Mouse (Mus musculus): ENCODE data around the gene Fam170b. TPM values are rescaled to one million over a fixed set of nuclear protein-coding genes. Genes with fewer than 3 reads are reported as not detected.
A peak's percentile ranks its signal among the peaks of the same experiment; 100 is the strongest.

Gene Fam170b
- total RNA-seq (2014; fragmentation: Nextera tagmentation) (not detected in 2 replicates), total RNA-seq (2017) (not detected in 2 replicates)

DNA sequence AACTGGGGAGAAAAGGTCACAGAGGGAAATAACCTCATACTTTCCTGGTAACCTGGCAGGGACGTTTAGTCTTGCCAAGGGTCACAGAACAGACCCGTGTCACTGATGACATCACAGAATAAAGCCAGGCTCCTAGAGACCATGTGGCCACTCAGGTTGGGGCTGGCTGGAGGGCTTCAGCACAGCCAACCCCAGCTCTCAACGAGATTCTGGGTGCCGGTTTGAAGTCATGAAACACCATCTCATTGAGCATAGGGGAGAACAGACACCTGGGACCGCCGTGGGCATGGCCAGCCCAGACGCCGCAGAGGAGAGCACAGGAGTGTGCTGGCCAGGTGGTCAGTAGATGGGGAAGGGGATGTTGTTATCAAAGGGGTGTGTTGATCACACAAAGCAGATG lies at the start of gene Fam170b:
Gene Fam170b (plus strand): TSS at position 116 of the 400 bp plus-strand sequence.
- ATAC-seq (replicated peaks; ENCODE audit: poor library complexity, severe bottlenecking) = no peak

DNA sequence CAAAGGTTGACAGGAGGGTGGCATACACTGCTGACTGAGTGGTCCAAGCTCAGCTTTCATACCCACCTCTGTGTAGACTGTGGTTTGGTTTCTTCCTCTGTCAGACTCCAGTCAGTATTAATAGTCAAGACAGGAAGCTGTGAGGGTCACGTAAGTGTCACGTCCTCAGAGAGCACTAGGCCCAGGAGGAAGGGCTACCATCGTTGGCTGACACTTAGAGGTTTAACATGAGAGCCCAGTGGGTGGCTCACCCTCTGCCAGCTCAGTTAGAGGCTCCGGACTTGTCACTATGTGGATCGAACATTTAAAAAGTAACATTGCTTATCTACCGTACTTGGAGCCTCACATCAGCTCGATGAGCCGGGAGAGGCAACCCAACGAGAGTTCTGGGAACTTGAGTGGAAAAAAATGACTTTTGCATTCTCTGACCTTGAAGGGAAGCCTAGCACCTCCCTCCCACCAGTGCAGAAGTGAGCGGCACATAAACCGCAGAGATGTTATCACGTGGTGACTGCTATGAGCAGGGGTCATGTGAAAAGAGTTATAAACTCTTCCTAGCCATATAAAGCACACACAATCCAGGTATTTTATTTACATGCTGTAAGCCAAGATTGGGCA lies 49.5 kb upstream of the Fam170b start:
- peak; percentile 41 for ATAC-seq (replicated peaks; ENCODE audit: poor library complexity, severe bottlenecking)

- ATAC-seq (replicated peaks; ENCODE audit: poor library complexity, severe bottlenecking) = no peak
These were observed 49.0 kb upstream of the Fam170b start for GRCm38 (mm10) chr14:32784748-32785134.

DNA sequence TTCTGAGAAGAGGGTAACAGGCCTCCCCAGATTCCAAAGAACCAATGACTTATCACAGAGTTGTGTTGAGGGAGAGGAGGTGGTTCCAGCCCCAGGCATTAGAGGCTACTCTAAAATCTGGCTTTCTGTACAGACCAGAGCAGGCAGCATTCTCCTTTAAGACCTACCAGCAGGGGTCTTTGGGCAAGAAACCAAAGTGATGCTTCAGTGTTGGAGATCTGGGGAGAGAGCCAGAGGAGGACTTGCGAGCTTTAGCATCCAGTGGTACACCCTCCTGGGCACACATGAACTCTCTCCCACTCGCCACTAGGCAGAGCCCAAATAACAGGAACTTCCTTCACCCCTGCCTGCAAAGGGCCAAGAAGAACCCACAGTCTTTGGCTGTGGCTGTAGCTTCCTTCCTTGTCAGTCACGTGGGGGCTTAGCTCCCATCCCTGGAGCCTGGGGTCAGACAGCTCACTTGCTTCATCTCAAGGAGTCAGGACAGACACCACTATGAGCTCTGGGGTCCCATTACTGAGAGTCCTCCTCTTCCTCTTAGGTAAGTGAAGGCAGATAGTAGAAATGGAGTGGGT lies 48.1 kb upstream of the Fam170b start, which contains the start of gene Tmem273:
Gene Tmem273 (plus strand): TSS at position 408 of the 575 bp plus-strand sequence.
- peak; percentile 88 for ATAC-seq (replicated peaks; ENCODE audit: poor library complexity, severe bottlenecking)

GRCm38 (mm10) chr14:32787691-32788090 lies 46.1 kb upstream of the Fam170b start:
- ATAC-seq (replicated peaks; ENCODE audit: poor library complexity, severe bottlenecking) = no peak

DNA sequence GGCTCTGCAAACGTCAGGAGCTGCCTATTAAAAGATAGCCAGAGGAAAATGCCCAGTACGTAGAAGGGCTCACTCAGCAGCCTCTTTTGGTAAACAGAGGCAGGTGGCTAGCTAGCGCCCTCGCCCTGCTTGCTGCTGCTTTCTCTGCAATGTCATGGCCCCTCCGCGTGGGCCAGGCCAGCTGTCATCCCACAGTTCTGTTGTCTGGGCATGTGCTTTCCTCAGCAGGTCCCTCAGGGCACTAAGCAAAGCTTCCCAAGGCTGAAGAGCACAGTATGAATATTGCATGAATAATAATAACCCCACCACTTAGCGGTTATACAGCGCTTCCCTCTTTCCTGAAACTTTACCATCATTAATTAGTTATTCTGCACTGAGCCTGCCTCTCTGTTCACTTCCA lies 37.4 kb upstream of the Fam170b start:
- ATAC-seq (replicated peaks; ENCODE audit: poor library complexity, severe bottlenecking) = no peak

- ATAC-seq (replicated peaks; ENCODE audit: poor library complexity, severe bottlenecking) = no peak
These were observed 36.0 kb upstream of the Fam170b start for GRCm38 (mm10) chr14:32797803-32798202.

DNA sequence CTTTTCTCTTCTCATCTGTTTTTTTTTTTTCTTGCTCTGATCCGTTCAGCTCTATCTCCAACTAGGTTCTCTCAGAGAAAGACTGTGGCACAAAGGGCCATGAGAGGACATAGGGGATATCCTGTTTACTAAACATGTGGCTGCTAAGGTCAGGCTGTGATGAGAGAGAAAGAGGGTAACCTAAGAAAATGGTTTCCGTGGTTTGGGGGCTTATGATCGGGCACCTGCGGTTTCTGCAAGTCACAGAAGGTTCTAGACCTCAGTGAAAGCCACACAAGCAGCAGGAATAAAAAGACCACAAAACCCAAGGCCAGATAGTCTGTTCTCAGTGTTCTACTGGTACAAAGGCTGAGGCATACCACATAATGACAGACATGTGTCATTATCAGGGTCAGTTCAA lies 35.4 kb upstream of the Fam170b start:
- 0 out of 2 replicates have a peak, but pooled peaks have one; percentile 17 for ATAC-seq (replicated peaks; ENCODE audit: poor library complexity, severe bottlenecking)

DNA sequence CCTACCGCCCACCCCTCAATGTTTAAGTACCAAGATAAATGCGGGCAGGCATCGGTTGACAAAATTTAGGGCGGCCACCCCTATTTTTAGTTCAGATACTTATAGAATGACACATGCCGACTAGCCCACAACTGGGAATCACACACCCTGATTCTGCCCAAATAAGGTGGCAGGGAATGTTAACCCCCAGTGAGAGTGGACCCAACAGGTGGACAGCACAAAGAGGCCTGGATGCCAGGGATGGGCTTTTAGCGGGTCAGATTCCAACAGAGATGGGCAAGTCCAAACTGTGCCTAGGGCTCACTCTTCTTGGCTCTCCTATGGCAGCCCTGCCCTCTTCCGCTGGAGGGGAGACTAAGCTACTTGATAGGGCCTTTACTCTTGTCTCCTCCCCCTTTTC lies 33.7 kb upstream of the Fam170b start:
- no peak for ATAC-seq (replicated peaks; ENCODE audit: poor library complexity, severe bottlenecking)

DNA sequence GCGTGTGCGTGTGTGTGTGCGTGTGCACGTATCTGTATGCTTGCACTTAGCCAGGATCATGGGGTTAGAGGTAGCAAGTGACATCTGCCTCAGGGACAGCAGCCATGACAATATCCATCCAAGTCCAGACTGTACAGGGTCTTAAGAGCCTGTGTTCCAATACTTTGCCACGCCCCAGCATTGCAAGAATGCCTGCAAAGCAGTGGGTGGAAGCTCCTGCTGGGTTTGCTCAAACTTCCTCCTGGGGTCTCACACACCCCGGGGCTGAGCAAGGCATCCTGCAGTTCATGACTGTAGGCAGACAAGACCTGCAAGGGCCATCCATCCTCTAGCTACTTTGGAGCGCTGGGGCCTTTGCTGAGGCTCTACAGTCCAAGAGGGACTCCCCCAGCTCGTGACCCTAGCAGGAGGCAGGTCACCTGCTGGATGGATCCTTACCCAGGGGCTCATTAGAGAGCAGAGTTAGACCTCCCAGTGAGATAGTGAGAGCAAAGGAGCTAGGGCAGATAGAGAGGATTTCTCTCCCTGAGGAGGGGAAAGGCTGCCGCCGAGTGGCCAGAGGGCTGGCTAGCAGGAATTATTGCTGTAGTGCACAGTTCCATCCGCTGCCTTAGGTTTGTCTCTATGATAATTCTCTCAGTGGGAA lies 32.6 kb upstream of the Fam170b start:
- peak; percentile 32; the same call in 1 of the 2 replicates for ATAC-seq (replicated peaks; ENCODE audit: poor library complexity, severe bottlenecking)

GRCm38 (mm10) chr14:32801662-32802024 lies 32.1 kb upstream of the Fam170b start:
- ATAC-seq (replicated peaks; ENCODE audit: poor library complexity, severe bottlenecking) = peak; percentile 71

DNA sequence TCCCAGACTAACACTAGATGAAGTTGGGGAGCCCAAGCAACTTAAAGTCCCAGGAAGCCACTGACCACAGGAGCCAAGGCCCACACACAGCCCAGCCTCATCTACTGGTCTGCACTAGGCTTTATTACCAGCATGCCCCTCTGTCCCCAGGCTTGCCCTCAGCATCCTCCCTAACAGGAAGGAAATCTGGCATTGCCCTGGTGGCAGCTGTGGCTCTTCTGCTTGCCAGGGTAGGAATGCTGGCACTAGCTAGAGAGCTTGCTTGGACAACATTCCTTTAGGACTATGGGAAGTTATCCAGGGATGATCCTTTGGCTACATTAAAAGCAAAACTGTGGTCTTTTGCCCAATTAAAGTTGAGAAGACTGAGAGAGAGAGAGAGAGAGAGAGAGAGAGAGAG lies 23.7 kb upstream of the Fam170b start:
- no peak for ATAC-seq (replicated peaks; ENCODE audit: poor library complexity, severe bottlenecking)

DNA sequence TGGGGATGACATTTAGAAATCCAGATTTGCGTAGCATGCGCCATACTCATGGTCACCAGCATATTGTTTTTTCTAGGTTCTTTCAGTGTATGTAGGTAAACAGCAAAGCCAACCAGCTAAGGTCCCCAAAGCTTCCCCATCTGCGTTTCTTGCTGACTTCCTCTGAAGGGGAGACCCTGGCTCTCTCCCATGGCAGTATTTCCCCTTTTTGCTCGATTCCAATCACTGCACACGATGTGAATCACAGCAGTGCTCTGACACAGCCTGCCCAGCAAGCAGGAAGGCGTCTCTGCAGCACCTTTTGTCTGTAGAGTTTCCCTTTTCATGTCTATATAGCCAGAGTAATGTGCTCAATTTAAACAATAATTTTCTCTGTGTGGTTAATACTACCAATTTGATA lies 21.3 kb upstream of the Fam170b start:
- peak; percentile 73 for ATAC-seq (replicated peaks; ENCODE audit: poor library complexity, severe bottlenecking)

GRCm38 (mm10) chr14:32814961-32815360 lies 18.8 kb upstream of the Fam170b start:
- ATAC-seq (replicated peaks; ENCODE audit: poor library complexity, severe bottlenecking) = no peak

DNA sequence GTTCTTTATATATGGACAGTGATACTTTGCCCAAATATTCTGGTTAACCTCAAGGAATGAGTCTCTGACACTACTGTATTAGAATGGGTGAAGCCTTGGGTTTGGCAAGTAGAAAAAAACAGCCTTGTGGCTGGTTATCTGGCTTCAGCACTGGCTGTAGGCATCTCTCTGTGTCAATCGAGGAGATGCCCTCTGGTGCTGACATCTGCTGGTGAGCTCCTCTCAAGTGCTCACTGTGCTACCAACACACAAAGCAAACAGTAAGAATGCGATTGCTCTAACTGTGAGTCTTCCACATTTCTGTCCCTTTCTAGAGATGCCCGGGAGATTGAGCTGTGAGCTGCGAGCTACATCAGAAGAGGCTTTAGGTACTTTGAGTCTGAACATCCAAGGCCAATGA lies 17.2 kb upstream of the Fam170b start:
- ATAC-seq (replicated peaks; ENCODE audit: poor library complexity, severe bottlenecking) = no peak

- no peak for ATAC-seq (replicated peaks; ENCODE audit: poor library complexity, severe bottlenecking)
These were observed 16.5 kb upstream of the Fam170b start for GRCm38 (mm10) chr14:32817258-32817657.

DNA sequence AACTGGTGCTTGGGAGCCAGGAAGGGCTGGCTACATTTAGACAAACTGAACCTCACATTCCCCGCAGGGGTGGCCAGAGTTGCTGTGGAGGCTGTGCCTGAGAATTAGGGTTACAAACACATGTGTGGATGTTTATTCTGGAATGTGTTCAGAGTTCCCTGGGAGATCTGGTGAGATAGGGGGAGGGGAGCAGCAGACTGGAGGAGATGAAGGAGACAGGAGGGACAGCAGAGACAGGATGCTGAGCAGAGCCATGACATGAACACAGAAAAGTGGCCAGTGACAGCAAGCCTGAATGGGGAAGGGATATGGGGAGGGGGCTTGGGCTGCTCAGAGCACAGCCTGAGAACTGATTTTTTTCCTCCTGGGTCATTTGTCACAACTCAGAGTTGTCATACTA lies 14.5 kb upstream of the Fam170b start:
- no peak for ATAC-seq (replicated peaks; ENCODE audit: poor library complexity, severe bottlenecking)

- no peak; the same call in 1 of the 2 replicates for ATAC-seq (replicated peaks; ENCODE audit: poor library complexity, severe bottlenecking)
These were observed 10.9 kb upstream of the Fam170b start for GRCm38 (mm10) chr14:32822812-32823211.

DNA sequence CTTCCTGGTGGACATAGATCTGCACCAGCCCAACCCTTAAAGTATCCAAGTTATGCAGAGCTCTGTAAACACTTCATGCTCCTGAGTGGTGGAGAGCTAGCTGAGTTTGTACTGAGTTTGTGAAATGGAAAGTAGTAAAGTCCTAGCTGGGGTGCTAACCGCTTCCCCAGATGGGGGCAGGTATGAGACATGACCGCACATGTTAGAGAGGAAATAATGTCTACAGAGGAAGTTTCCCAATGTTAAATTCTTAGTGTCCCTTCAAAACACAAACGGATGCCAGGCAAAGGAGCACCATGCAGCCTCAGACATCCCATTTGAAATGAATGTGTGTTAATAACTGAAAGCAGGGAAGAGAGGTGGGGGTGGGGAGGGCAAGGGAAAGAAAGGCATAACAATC lies 9.9 kb upstream of the Fam170b start:
- ATAC-seq (replicated peaks; ENCODE audit: poor library complexity, severe bottlenecking) = peak; percentile 78

DNA sequence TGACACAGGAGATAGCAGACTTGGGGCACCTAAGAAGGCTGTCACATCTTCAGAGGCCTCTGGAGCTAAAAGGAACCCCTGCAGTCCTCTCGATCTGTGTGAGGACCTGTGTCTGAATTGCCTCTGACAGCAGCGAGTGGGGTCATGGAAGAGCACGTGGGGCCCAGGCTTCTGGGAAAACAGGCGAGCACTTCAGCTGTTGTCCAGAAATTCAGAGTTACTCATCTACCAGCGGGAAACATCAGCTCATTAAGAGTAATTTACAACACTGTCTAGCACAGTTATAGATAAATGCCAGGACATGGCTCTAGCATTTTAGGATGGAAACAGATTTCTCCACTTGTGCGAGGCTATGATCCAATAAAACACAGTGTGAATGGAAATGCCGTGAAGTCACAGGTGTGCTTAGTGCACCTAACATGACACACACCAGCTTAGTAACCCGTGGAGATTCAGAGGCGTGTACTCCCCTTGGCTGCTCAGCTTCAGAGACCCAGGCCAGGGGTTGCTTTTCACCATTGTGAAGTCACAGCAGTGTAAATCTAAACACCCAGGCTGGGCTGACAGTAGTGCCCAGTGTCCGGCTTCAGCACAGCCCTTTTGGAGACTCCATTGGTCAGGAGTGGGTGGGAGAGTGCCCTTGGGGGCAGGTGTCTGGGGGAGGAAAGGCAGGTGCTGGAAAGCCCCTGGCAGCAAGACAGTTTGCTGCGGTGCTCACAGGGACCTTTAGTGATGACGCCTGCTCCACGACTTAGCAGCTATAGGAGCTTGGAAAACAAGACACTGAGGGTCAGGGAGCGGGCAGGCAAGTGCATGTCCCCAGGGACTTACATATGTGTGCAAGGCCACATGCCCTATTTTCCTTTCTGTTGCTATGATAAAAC lies 9.3 kb upstream of the Fam170b start:
- ATAC-seq (replicated peaks; ENCODE audit: poor library complexity, severe bottlenecking) = no peak
